Mouse (Mus musculus) midbrain, embryonic 10.5 days (tissue): ENCODE results near the gene Igf2bp3. TPM values are rescaled to one million over a fixed set of nuclear protein-coding genes. Genes with fewer than 3 reads are reported as not detected.

ENCODE experiments used
- DNase-seq: peaks from one replicate; pipeline ENCODE4 v3.0.0-alpha.2; 2017; ENCODE audit warnings: low spot score
- H3K27ac ChIP-seq: fragments of 300-500 bp; sonication (generic); replicated peaks from 2 replicates; pipeline ENCODE4 v1.5.1; 2016; ENCODE audit warnings: mild to moderate bottlenecking
- H3K27me3 ChIP-seq: fragments of 300-500 bp; sonication (generic); 2 replicates; pipeline ENCODE4 v1.6.1; 2016; ENCODE audit warnings: low read depth, mild to moderate bottlenecking; ENCODE audit not compliant: poor library complexity, severe bottlenecking
- H3K36me3 ChIP-seq: fragments of 300-500 bp; sonication (generic); 2 replicates; pipeline ENCODE4 v1.6.1; 2016; ENCODE audit warnings: mild to moderate bottlenecking, moderate library complexity
- H3K4me1 ChIP-seq: fragments of 300-500 bp; sonication (generic); 2 replicates; pipeline ENCODE4 v1.6.1; 2016
- H3K4me3 ChIP-seq: fragments of 300-500 bp; sonication (generic); 2 replicates; pipeline ENCODE4 v1.5.1; 2016; ENCODE audit warnings: mild to moderate bottlenecking, moderate library complexity
- H3K9me3 ChIP-seq: fragments of 300-500 bp; sonication (generic); replicated peaks from 2 replicates; pipeline ENCODE4 v1.6.1; 2016; ENCODE audit warnings: mild to moderate bottlenecking
- WGBS: fragments of 180-500 bp; shearing (Covaris S2); methylation state at CpG from one replicate; pipeline ENCODE4 v1.1.7; 2016; 5-methylcytosine and 5-hydroxymethylcytosine counted together
- polyA plus RNA-seq: library from polyadenylated mRNA; unstranded; fragments of >200 nt; fragmentation: Nextera tagmentation; extraction: Ambion mirVana; gene quantifications from 2 replicates; pipeline ENCODE4 v1.2.1, GENCODE M21; 2016

Igf2bp3 gene
- polyA plus RNA-seq, 1 experiment from 2014 or later, result 148 TPM

- Histone ChIP-seq H3K27ac (no peak overlapping the region), H3K4me3 (no peak overlapping the region), H3K36me3 (peaks cover 19% of the 10 kb centered on the region), H3K4me1 (peaks cover 37% of the 10 kb centered on the region), H3K27me3 (no peaks in the 10 kb centered on the region), H3K9me3 (no peaks in the 10 kb centered on the region)
- no peak for DNase-seq
- 79% methylated on average over 5 of the region's 5 CpGs for WGBS
These were observed 73.6 kb downstream of the Igf2bp3 start for GRCm38 (mm10) chr6:49141125-49141524.

GRCm38 (mm10) chr6:49138159-49139051 lies 76.4 kb downstream of the Igf2bp3 start:
- H3K36me3 ChIP-seq, result peaks cover 20% of the 10 kb centered on the region
- no peak overlapping the region for H3K27ac ChIP-seq
- no peaks in the 10 kb centered on the region for H3K27me3 ChIP-seq
- no peak for DNase-seq
- 90% methylated on average over 17 of the region's 17 CpGs for WGBS
- H3K4me3 ChIP-seq, result no peak overlapping the region
- no peaks in the 10 kb centered on the region for H3K9me3 ChIP-seq
- peaks cover 27% of the 10 kb centered on the region for H3K4me1 ChIP-seq

- Histone ChIP-seq H3K36me3 (peaks cover 32% of the 10 kb centered on the region), H3K4me3 (no peak overlapping the region), H3K27me3 (no peaks in the 10 kb centered on the region), H3K4me1 (peaks cover 43% of the 10 kb centered on the region), H3K27ac (no peak overlapping the region), H3K9me3 (no peaks in the 10 kb centered on the region)
- WGBS, result 80% methylated on average over 5 of the region's 5 CpGs
- DNase-seq, result no peak
These were observed 78.0 kb downstream of the Igf2bp3 start for GRCm38 (mm10) chr6:49136739-49137138.

GRCm38 (mm10) chr6:49132352-49133090 lies 82.2 kb downstream of the Igf2bp3 start:
- H3K27me3 ChIP-seq, result no peaks in the 10 kb centered on the region
- H3K27ac ChIP-seq, result no peak overlapping the region; the same call in 1 of the 2 replicates
- H3K4me3 ChIP-seq, result peak overlapping the region; percentile 5; the same call in 1 of the 2 replicates
- peaks cover 42% of the 10 kb centered on the region for H3K36me3 ChIP-seq
- DNase-seq, result peak; percentile 42
- no peaks in the 10 kb centered on the region for H3K9me3 ChIP-seq
- H3K4me1 ChIP-seq, result peaks cover 20% of the 10 kb centered on the region
- 34% methylated on average over 6 of the region's 6 CpGs for WGBS

GRCm38 (mm10) chr6:49131855-49132254 lies 82.9 kb downstream of the Igf2bp3 start:
- Histone ChIP-seq H3K4me1 (peaks cover 20% of the 10 kb centered on the region), H3K9me3 (no peaks in the 10 kb centered on the region), H3K4me3 (no peak overlapping the region), H3K27ac (no peak overlapping the region), H3K27me3 (no peaks in the 10 kb centered on the region), H3K36me3 (peaks cover 48% of the 10 kb centered on the region)
- 68% methylated on average over 9 of the region's 9 CpGs for WGBS
- DNase-seq, result no peak

- Histone ChIP-seq H3K4me3 (no peak overlapping the region), H3K36me3 (peaks cover 62% of the 10 kb centered on the region), H3K27me3 (no peaks in the 10 kb centered on the region), H3K4me1 (peaks cover 20% of the 10 kb centered on the region), H3K9me3 (no peaks in the 10 kb centered on the region), H3K27ac (no peak overlapping the region)
- no peak for DNase-seq
These were observed 84.4 kb downstream of the Igf2bp3 start for GRCm38 (mm10) chr6:49130328-49130727.

- WGBS, result 95% methylated on average over 3 of the region's 3 CpGs
- H3K27me3 ChIP-seq, result no peaks in the 10 kb centered on the region
- peaks cover 72% of the 10 kb centered on the region for H3K36me3 ChIP-seq
These were observed 94.4 kb downstream of the Igf2bp3 start for GRCm38 (mm10) chr6:49120370-49120769.

GRCm38 (mm10) chr6:49119462-49120135 lies 95.2 kb downstream of the Igf2bp3 start:
- Histone ChIP-seq H3K4me1 (no peaks in the 10 kb centered on the region), H3K36me3 (peaks cover 74% of the 10 kb centered on the region), H3K27ac (no peak overlapping the region), H3K27me3 (no peaks in the 10 kb centered on the region), H3K4me3 (no peak overlapping the region), H3K9me3 (no peaks in the 10 kb centered on the region)
- 83% methylated on average over 1 of the region's 1 CpGs for WGBS
- no peak for DNase-seq

More at GRCm38 (mm10) chr6:49120370-49120769, 94.4 kb downstream of the Igf2bp3 start:
- DNase-seq, result no peak
- H3K4me3 ChIP-seq, result no peak overlapping the region
- no peaks in the 10 kb centered on the region for H3K4me1 ChIP-seq
- no peak overlapping the region for H3K27ac ChIP-seq
- no peaks in the 10 kb centered on the region for H3K9me3 ChIP-seq

GRCm38 (mm10) chr6:49118446-49118845 lies 96.3 kb downstream of the Igf2bp3 start:
- no peaks in the 10 kb centered on the region for H3K27me3 ChIP-seq
- 85% methylated on average over 8 of the region's 8 CpGs for WGBS
- H3K9me3 ChIP-seq, result no peaks in the 10 kb centered on the region
- H3K36me3 ChIP-seq, result peaks cover 82% of the 10 kb centered on the region
- H3K4me3 ChIP-seq, result no peak overlapping the region
- no peak for DNase-seq
- no peak overlapping the region for H3K27ac ChIP-seq
- H3K4me1 ChIP-seq, result no peaks in the 10 kb centered on the region

GRCm38 (mm10) chr6:49116241-49116640 lies 98.5 kb downstream of the Igf2bp3 start:
- Histone ChIP-seq H3K9me3 (no peaks in the 10 kb centered on the region), H3K4me3 (no peak overlapping the region), H3K4me1 (no peaks in the 10 kb centered on the region), H3K27me3 (no peaks in the 10 kb centered on the region), H3K27ac (no peak overlapping the region), H3K36me3 (peaks cover 83% of the 10 kb centered on the region)
- no peak for DNase-seq
- 94% methylated on average over 8 of the region's 8 CpGs for WGBS

GRCm38 (mm10) chr6:49115550-49115949 lies 99.2 kb downstream of the Igf2bp3 start:
- H3K27ac ChIP-seq, result no peak overlapping the region
- no peak overlapping the region for H3K4me3 ChIP-seq
- no peaks in the 10 kb centered on the region for H3K9me3 ChIP-seq
- H3K36me3 ChIP-seq, result peaks cover 84% of the 10 kb centered on the region
- 0 out of 2 replicates have a peak, but pooled peaks cover 2% of the 10 kb centered on the region for H3K4me1 ChIP-seq
- H3K27me3 ChIP-seq, result no peaks in the 10 kb centered on the region
- no peak for DNase-seq
- WGBS, result 88% methylated on average over 5 of the region's 5 CpGs

GRCm38 (mm10) chr6:49114457-49114856 lies 100.3 kb downstream of the Igf2bp3 start:
- Histone ChIP-seq H3K27ac (no peak overlapping the region), H3K9me3 (no peaks in the 10 kb centered on the region), H3K27me3 (no peaks in the 10 kb centered on the region), H3K4me3 (no peak overlapping the region), H3K36me3 (peaks cover 90% of the 10 kb centered on the region), H3K4me1 (0 out of 2 replicates have a peak, but pooled peaks cover 2% of the 10 kb centered on the region)
- DNase-seq, result no peak
- WGBS, result 94% methylated on average over 6 of the region's 6 CpGs
